Mouse (Mus musculus): Measurements from ENCODE around the gene Polrmt.

DNA sequence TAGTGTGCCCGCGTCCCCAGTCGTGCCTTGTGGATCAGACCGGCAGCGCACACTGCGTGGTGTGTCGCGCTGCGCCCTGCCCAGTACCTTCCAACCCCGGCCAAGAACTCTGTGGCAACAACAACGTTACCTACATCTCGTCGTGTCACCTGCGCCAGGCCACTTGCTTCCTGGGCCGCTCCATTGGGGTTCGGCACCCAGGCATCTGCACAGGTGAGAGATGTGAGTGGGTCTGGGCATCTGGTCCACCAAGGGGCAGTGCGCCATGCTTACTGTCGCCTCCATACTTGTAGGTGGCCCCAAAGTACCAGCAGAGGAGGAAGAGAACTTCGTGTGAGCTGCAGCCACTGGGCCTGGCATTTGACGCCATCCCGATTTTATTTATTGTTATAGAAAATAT lies 34.8 kb upstream of the Polrmt start:
- no peak for TF ChIP-seq CTCF (conservative IDR thresholded peaks at IDR 0.05; ENCODE audit: insufficient read depth, insufficient read length, low read depth, low read length)
- no peak for TF ChIP-seq POLR2A (IDR thresholded peaks at IDR 0.05; ENCODE audit: low read depth, low read length)

Data from kidney, adult 2 months (tissue).